Mouse (Mus musculus) hematopoietic stem cell, adult 5-6 weeks (primary cell): Measurements from ENCODE around the gene Il1r2. TPM values are rescaled to one million over a fixed set of nuclear protein-coding genes. Genes with fewer than 3 reads are reported as not detected.

Experiments used
- ATAC-seq, 2 experiments: fragments of 125-278 bp in 1 of 2; replicated peaks in 1 of 2; 2 replicates each; pipeline ENCODE4 v1.8.0; 2016 to 2017; ENCODE audit warnings: inconsistent platforms in 2 of 2, mild to moderate bottlenecking in 2 of 2, moderate number of reproducible peaks in 2 of 2, low read depth in 1 of 2, moderate TSS enrichment in 1 of 2; ENCODE audit not compliant: low FRiP score in 2 of 2, poor library complexity in 2 of 2, severe bottlenecking in 2 of 2, insufficient read depth in 1 of 2, low TSS enrichment in 1 of 2
- total RNA-seq: library from RNA; stranded (forward); fragments of 172-1452, 232-1000 nt; gene quantifications from 2 replicates; pipeline ENCODE4 v1.2.3, GENCODE M21; 2017

Il1r2 gene
- total RNA-seq, 1 experiment from 2014 or later: 4.9 TPM

GRCm38 (mm10) chr1:40106719-40107118, 32.8 kb downstream of the Il1r2 start:
- no peak for ATAC-seq

GRCm38 (mm10) chr1:40107971-40108749, 34.3 kb downstream of the Il1r2 start:
- ATAC-seq: no peak

- no peak for ATAC-seq
These were observed 35.9 kb downstream of the Il1r2 start for GRCm38 (mm10) chr1:40109736-40110135.

GRCm38 (mm10) chr1:40115271-40115670, 41.4 kb downstream of the Il1r2 start:
- ATAC-seq: peak in 1 of 2 experiments; percentile 60; a peak in 1 of 4 replicates

- peak; percentile 87 to 90 for ATAC-seq
These were observed 42.5 kb downstream of the Il1r2 start for GRCm38 (mm10) chr1:40116422-40116821.

- no peak for ATAC-seq
These were observed 43.7 kb downstream of the Il1r2 start for GRCm38 (mm10) chr1:40117565-40117964.

- no peak for ATAC-seq
These were observed 50.4 kb downstream of the Il1r2 start for GRCm38 (mm10) chr1:40124237-40124636.

GRCm38 (mm10) chr1:40128481-40128880, 54.6 kb downstream of the Il1r2 start:
- no peak for ATAC-seq

- no peak for ATAC-seq
These were observed 55.4 kb downstream of the Il1r2 start for GRCm38 (mm10) chr1:40129321-40129720.

- no peak for ATAC-seq
These were observed 57.8 kb downstream of the Il1r2 start for GRCm38 (mm10) chr1:40131631-40132030.

- ATAC-seq: no peak
These were observed 58.8 kb downstream of the Il1r2 start for GRCm38 (mm10) chr1:40132721-40133120.

GRCm38 (mm10) chr1:40133567-40133966, 59.7 kb downstream of the Il1r2 start:
- no peak for ATAC-seq

GRCm38 (mm10) chr1:40139798-40140532, 66.1 kb downstream of the Il1r2 start:
- ATAC-seq: no peak

GRCm38 (mm10) chr1:40156096-40156495, 82.2 kb downstream of the Il1r2 start:
- no peak for ATAC-seq

GRCm38 (mm10) chr1:40163329-40163917, 89.5 kb downstream of the Il1r2 start:
- no peak for ATAC-seq

GRCm38 (mm10) chr1:40164331-40164730, 90.5 kb downstream of the Il1r2 start:
- ATAC-seq: no peak

- no peak for ATAC-seq
These were observed 93.7 kb downstream of the Il1r2 start for GRCm38 (mm10) chr1:40167585-40167984.

- ATAC-seq: no peak
These were observed 98.0 kb downstream of the Il1r2 start for GRCm38 (mm10) chr1:40171878-40172277.
